Mouse (Mus musculus) adrenal gland, postnatal 25 days (tissue): ENCODE measurements around the gene Hnrnpm. TPM values are rescaled to one million over a fixed set of nuclear protein-coding genes. Genes with fewer than 3 reads are reported as not detected.
A peak's percentile ranks its signal among the peaks of the same experiment; 100 is the strongest.
"Not testable (repeated sequence)": the region's sequence is repeated elsewhere in the genome, so short reads cannot be mapped to it uniquely, and the experiment has no call there.

Experiments used
- DNase-seq: peaks from one replicate; pipeline ENCODE4 v3.0.0; 2021; ENCODE audit warnings: mixed read lengths
- long read RNA-seq: library from polyadenylated mRNA; stranded (forward); transcript quantifications from one replicate; pipeline ENCODE4 v2.0.0, GENCODE M21; 2021
- total RNA-seq: library from RNA; stranded (reverse); gene quantifications from 2 replicates; pipeline ENCODE4 v1.2.3, GENCODE M21; 2021

Gene Hnrnpm
- 202 and 208 TPM in 2 replicates for total RNA-seq
- long read RNA-seq, partial matches to known transcripts, result 14 of 30 reads
- long read RNA-seq, other reads (novel, unspliced or antisense), result 14 of 30 reads

GRCm38 (mm10) chr17:33686760-33687159, at the start of gene Hnrnpm:
Gene Hnrnpm (minus strand): TSS chr17:33686860.
- DNase-seq, result no peak

DNA sequence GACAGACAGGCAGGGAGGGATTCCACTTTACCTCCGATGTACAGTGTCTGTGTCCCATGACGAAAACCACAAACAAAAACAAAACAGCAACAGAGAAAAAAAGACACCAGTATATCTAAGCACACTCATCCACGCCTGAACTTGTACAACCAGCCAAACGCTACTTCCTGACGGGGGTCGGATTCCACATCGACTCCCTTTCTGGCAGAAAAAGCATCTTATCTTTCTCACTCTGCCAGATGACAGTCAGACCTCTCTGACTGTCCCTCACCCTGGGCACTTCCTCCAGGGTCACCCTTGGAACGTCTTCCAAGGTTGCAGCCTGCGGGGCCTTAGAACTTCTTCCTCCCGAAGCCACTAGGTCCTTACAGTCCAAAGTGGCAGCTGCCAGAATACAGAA, 46.9 kb upstream of the Hnrnpm start:
- not testable (repeated sequence) for DNase-seq

DNA sequence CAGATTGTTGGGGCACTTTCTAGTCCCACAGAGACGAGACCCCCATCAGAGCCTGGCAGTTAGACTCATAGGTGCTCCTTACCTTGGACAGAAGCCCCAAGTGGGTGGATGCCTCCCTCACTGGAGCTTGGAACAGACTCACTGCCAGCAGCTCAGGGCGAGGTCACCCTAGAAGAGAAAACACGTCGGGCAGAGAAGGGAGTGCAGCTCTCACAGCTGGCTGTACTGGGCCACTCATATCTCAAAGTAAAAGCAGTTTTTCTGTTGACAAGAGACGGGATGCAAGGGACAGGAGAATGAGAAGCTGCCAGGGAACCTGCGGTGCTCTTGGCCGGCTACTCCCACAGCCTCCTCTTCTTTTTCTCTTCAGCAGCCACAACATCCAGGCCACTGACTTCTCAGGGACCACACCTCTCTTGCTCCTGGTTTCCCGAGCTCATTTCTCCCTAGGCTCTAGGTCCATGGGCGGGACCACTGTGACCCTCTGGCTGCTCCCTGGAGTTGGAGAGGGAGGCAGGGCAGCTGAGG, 46.0 kb upstream of the Hnrnpm start:
- DNase-seq, result not testable (repeated sequence)

DNA sequence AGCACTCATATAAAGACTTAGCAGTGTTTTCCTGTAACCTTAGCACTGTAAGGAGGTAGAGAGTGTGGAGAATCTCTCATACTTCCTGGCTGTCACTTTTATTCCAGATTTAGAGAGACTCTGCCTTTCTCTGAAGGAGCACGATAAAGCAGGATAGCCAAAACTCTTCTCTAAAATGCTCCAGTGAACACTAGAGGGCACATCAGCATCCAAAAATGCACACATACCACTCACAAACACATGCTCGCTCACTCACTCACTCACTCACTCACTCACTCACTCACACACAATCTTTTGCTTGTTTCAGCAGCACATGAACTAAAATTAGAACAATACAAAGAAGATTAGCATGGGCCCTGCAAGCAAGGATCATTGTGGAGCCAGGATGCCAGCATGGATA, 42.6 kb upstream of the Hnrnpm start:
- DNase-seq, result no peak

DNA sequence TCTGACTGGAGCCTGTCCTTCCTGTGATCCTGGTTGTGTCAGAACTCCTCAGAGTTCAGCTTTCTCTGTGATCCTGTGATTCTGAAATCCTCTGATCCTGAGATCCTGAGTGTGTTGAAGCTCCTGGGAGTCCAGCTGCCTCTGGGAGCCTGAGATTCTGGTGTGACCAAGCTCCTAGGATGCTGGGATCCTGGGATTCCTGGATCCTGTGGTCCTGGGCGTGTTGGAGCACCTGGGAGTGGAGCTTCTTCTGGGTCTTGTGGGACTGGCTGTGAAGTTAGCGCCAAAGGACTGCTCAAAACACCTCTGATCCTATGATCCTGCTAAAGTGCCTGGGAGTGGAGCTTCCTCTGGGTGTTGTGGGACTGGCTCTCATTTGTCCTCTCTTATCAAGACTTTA, 41.7 kb upstream of the Hnrnpm start:
- no peak for DNase-seq

DNA sequence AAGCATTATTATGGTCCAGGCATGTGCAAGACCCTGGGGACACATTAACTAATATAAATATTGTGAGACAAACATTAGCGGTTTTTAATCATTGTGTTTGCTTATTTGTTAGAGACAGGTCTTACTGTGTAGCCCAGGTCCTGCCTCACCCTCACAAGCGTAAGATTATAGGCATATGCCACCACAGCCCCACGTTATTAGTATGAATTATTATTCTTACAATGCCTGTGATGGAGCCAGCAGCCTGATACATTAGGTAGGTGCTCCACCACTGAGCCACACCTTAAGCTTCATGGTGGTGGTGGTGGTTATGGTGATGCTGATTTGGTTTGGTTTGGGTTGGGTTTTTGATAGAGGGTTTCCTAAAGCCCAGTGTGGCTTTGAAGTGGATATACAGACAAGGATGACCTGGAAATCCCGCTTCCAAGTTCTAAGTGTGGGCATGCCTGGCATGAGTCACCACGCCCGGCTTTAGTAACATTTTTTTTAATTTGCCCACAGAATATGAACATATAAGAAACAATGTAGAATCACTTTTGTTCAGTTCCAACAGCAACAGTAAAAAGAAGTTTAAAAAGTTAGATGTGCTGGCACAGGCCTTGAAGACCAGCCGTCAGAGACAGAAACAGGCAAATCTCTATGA, 33.2 kb upstream of the Hnrnpm start:
- DNase-seq, result no peak

DNA sequence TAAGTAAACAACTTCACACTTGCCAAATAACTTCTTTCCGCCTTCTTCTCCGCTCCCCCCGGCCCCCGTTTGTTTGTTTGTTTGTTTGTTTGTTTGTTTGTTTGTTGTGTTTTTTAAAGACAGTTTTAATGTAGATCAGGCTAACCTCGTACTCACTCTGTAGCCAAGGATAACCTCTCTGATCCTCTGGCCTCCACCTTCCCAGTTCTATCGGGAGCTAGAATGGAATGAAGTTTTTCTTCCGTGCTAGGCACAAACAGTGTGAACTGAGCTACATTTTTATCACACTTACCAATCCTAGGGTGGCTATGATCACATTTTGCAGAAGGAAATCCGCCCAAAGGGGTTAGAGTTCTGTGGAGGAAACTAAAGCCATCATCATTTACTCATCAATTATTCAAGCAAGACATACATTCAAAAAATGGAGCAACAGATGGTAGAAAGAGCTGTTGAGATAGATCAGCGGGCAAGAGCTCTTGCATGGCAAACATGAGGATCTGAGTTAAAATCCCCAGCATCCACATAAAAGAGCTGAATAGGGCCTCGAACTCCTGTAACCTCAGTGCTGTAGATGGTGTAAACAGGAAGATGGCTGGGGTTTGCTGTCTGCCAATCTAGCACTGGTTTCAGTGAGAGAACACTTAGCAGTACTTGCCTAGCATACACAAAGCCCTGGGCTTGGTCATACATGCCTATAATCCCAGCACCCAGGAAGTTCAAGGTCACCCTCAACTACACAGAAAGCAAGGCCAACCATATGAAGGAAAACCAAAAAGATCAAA, 32.5 kb upstream of the Hnrnpm start:
- DNase-seq, result no peak

DNA sequence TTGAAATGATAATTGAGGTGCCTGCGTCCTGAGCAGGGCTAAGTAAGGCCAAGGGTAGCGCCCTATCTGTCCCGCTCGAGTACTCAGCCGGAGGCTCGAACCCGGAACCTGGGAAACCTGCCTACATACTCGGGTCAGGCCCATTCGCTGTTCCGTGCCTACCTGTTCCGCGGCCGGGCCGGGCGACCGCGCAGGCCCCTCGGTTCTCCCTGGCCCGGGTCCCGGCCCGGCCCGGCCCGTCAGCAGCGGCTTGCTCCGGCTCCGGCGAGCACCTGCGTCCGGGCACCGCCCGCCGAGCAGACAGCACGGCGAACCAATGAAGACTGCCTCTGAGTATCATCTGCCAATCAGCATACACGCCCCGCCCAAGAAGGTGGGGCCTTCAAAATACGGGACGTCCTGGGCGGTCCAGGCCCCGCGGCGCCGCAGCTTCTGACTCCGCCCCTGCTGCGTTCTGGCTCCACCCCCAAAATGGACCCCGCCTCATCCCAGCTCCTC, 31.8 kb upstream of the Hnrnpm start, which contains the start of gene March2:
Gene March2, minus strand, starts transcription at position 287 of the 498 bp plus-strand sequence.
- peak; percentile 98 for DNase-seq

GRCm38 (mm10) chr17:33717982-33718381, 31.3 kb upstream of the Hnrnpm start:
- DNase-seq, result no peak

GRCm38 (mm10) chr17:33717246-33717645, 30.6 kb upstream of the Hnrnpm start:
- DNase-seq, result no peak

DNA sequence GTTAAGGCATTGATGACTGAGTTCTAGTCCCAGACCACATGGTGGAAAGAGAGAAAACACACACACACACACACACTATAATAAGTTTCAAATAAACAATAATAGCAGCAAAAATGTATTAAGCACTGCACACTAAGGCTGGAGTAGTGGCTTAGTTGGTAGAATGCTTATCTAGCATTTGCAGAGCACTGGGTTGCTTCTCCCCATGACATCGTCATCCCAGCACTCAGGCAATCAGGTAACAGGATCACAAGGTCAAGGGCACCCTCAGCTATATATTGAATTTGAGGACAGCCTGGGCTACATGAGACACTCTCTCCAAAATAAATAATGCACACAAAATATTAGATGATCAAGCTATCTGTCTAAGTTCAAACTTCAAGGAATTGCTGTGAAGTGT, 28.1 kb upstream of the Hnrnpm start:
- DNase-seq, result no peak

- no peak for DNase-seq
Measured at GRCm38 (mm10) chr17:33713271-33713670, 26.6 kb upstream of the Hnrnpm start.

DNA sequence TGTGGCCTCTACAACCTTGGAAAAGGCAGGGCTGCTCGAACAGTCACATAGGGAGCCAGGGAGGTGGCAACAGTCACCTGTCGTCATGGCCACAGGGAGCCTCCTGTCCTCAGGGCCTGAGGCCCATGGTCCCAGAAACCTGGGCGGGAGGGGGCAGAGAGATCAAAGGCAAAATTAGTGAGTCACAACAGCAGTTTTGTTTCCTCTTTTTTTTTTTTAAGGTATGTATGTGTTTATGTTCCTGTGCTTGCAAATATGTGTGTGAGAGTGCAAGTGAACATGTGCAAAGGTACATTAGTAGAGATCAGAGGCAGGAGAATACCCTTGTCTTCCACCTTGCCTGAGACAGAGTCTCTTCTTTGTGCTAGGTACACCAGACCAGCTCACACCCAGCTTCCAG, 23.2 kb upstream of the Hnrnpm start:
- DNase-seq, result no peak

GRCm38 (mm10) chr17:33703091-33703490, 16.4 kb upstream of the Hnrnpm start:
- no peak for DNase-seq

DNA sequence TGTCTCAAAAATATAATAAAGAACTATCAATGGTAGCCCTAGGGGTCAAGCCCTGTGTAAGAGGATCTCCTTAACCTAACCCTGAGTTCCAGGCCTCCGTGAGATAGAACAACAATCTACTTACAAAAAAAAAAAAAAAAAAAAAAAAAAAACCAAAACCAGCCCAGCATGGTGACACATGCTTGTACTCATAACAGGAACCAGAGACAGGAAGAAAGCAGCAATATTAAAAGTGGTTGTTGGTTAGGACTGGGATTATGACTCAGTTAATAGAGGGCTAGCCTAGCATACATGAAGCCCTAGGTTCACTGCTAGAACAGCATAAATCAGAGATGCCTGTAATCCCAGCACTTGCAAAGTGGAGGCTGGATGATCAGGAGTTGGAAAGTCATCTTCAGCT, 15.5 kb upstream of the Hnrnpm start:
- no peak for DNase-seq

DNA sequence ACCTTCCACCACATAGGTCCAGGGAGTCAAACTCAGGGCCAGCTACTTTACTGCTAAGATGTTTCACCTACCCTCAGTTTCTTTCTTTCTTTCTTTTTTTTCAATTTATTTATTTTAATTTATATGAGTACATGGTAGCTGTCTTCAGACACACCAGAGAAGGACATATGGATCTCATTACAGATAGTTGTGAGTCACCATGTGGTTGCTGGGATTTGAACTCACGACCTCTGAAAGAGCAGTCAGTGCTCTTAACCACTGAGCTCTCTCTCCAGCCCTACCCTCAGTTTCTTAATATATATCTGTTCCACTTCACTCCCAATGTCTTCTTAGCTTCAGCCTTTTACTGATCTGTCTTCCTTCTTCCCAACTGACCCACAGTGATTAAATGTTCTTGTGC, 8.8 kb upstream of the Hnrnpm start:
- DNase-seq, result no peak

GRCm38 (mm10) chr17:33685249-33685653, 1.4 kb downstream of the Hnrnpm start:
- DNase-seq, result peak; percentile 99

- peak; percentile 61 for DNase-seq
Measured at GRCm38 (mm10) chr17:33684671-33685231, 1.9 kb downstream of the Hnrnpm start.

- DNase-seq, result no peak
Measured at GRCm38 (mm10) chr17:33681767-33682166, 4.9 kb downstream of the Hnrnpm start.

- no peak for DNase-seq
Measured at GRCm38 (mm10) chr17:33678771-33679170, 7.9 kb downstream of the Hnrnpm start.

DNA sequence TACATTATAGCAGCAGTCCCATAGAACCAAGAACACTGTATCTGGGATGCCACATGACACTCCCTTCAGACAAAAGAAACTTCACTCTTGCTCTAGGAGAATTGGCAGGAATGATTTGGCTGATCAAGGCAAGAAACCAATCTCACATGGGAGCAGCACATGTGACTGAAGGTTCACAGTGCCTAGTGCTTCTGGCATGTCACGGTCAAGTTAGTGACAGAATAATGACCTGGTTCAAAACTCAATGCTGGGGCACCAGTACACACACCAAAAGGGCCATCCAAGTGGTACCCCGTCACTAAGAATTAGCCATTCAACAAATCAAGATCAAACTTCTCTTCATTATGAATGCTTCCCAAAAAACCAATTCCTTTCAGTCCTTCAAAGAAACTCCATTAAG, 10.6 kb downstream of the Hnrnpm start:
- DNase-seq, result no peak

GRCm38 (mm10) chr17:33675452-33675851, 11.2 kb downstream of the Hnrnpm start:
- no peak for DNase-seq

DNA sequence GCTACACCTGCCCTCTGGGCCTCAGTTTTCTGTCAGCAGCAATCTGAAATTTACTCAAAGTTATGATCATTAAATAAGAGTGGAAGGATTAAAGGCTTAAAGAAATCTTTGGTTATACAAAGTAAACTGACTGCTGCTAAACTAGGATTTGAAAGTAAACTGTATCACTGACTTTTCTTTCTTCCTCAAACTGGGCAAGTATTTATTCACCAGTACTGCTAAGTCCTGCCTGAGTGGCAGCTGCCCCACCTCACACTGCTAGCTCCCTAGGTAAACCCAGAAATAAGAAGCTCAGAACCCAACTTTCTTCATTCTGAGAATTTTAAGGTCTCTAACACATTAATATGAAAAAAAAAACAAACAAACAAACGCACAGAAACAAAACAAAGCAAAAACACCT, 12.8 kb downstream of the Hnrnpm start:
- DNase-seq, result no peak
